Mouse (Mus musculus): ENCODE data around the gene Gm44965. TPM values are rescaled to one million over a fixed set of nuclear protein-coding genes. Genes with fewer than 3 reads are reported as not detected.

Gm44965 gene
- total RNA-seq (2021) = 1 to 10 TPM in 1 of 2 experiments, not detected in 1; 1.5 TPM
- long read RNA-seq, experiment 1 = 0 reads
- long read RNA-seq, experiment 2, partial matches to known transcripts = 0 of 1 reads
- long read RNA-seq, experiment 2, other reads (novel, unspliced or antisense) = 1 of 1 reads

- peak; percentile 92 for DNase-seq
These were observed at the start of gene Gm44965, which contains the start of gene Repin1 for GRCm38 (mm10) chr6:48593158-48594042. Gene Gm44965 (plus strand): TSS chr6:48593941. Gene Repin1 (plus strand): TSS chr6:48593883.

- no peak for DNase-seq
These were observed 48.5 kb upstream of the Gm44965 start for GRCm38 (mm10) chr6:48545251-48545650.

GRCm38 (mm10) chr6:48546271-48546670 lies 47.5 kb upstream of the Gm44965 start:
- DNase-seq = no peak

GRCm38 (mm10) chr6:48546858-48547257 lies 46.9 kb upstream of the Gm44965 start:
- DNase-seq = peak; percentile 45

GRCm38 (mm10) chr6:48548314-48548713 lies 45.4 kb upstream of the Gm44965 start:
- DNase-seq = no peak

GRCm38 (mm10) chr6:48552918-48553317 lies 40.8 kb upstream of the Gm44965 start:
- DNase-seq = no peak

- peak; percentile 75 for DNase-seq
These were observed 39.9 kb upstream of the Gm44965 start for GRCm38 (mm10) chr6:48553819-48554218.

- peak; percentile 97 for DNase-seq
These were observed 39.2 kb upstream of the Gm44965 start, which contains the start of gene Lrrc61 for GRCm38 (mm10) chr6:48554280-48555103. Gene Lrrc61 (plus strand): TSS chr6:48554796.

- peak; percentile 55 for DNase-seq
These were observed 38.4 kb upstream of the Gm44965 start for GRCm38 (mm10) chr6:48555104-48555890.

GRCm38 (mm10) chr6:48555956-48556355 lies 37.8 kb upstream of the Gm44965 start:
- DNase-seq = no peak

GRCm38 (mm10) chr6:48565693-48566310 lies 27.9 kb upstream of the Gm44965 start:
- DNase-seq = no peak

- peak; percentile 64 for DNase-seq
These were observed 27.4 kb upstream of the Gm44965 start for GRCm38 (mm10) chr6:48566312-48566711.

- peak; percentile 53 for DNase-seq
These were observed 25.4 kb upstream of the Gm44965 start for GRCm38 (mm10) chr6:48568036-48568984.

GRCm38 (mm10) chr6:48569065-48569807 lies 24.5 kb upstream of the Gm44965 start:
- no peak for DNase-seq

- DNase-seq = no peak
These were observed 21.7 kb upstream of the Gm44965 start for GRCm38 (mm10) chr6:48572014-48572413.

GRCm38 (mm10) chr6:48572572-48573061 lies 21.1 kb upstream of the Gm44965 start, which contains the start of gene Rarres2:
Gene Rarres2 (minus strand): TSS chr6:48572789.
- peak; percentile 78 for DNase-seq

- DNase-seq = no peak
These were observed 20.5 kb upstream of the Gm44965 start for GRCm38 (mm10) chr6:48573280-48573679.

GRCm38 (mm10) chr6:48573981-48574380 lies 19.8 kb upstream of the Gm44965 start:
- no peak for DNase-seq

- no peak for DNase-seq
These were observed 15.0 kb upstream of the Gm44965 start for GRCm38 (mm10) chr6:48578736-48579135.

Measured in gastrocnemius, postnatal 25 days (tissue).